Mouse (Mus musculus): ENCODE measurements around the gene Chst5. TPM values are rescaled to one million over a fixed set of nuclear protein-coding genes. Genes with fewer than 3 reads are reported as not detected.
"Not testable (repeated sequence)": the region's sequence is repeated elsewhere in the genome, so short reads cannot be mapped to it uniquely, and the experiment has no call there.

Chst5 gene
- polyA plus RNA-seq, 1 experiment from 2014 or later: 3.1 TPM

DNA sequence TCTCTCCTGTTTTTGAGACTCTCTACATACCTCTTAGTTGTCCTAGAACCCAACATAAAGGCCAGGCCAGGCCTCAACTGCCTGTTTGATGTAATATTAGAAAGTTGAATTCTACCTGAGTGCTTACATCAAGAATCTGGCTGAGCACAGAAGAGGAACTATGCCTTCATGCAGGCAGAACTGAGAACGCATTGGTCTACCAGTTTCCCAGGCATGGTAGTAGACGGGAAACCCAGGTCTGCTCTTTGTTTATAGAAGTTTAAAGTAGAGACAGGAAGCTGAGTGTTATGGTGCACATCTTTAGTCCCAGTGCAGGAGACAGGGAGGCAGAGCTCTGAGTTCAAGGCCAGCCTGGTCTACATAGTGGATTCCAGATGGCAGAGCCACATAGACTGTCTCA, 36.9 kb upstream of the Chst5 start:
- DNase-seq (no peak), ATAC-seq (ENCODE audit: low FRiP score, low TSS enrichment) (no peak)
- Histone ChIP-seq H3K36me3 (ENCODE audit: control insufficient read depth, insufficient read depth, low read length) (peaks cover 84% of the 10 kb centered on the region), H3K4me1 (ENCODE audit: control insufficient read depth, insufficient read depth, low read length) (peaks cover under 1% of the 10 kb centered on the region; the same call in 1 of the 2 replicates), H3K27ac (replicated peaks; ENCODE audit: low read depth, low read length) (no peak overlapping the region), H3K9me3 (ENCODE audit: control insufficient read depth, low read length) (no peaks in the 10 kb centered on the region), H3K4me3 (replicated peaks; ENCODE audit: low read depth, low read length) (no peak overlapping the region), H3K4me2 (ENCODE audit: low read length) (no peak overlapping the region), H3K9ac (replicated peaks; ENCODE audit: low read length) (no peak overlapping the region), H3K27me3 (ENCODE audit: control insufficient read depth, insufficient read depth, low read length) (no peaks in the 10 kb centered on the region)
- WGBS: 92% methylated on average over 2 of the region's 2 CpGs

DNA sequence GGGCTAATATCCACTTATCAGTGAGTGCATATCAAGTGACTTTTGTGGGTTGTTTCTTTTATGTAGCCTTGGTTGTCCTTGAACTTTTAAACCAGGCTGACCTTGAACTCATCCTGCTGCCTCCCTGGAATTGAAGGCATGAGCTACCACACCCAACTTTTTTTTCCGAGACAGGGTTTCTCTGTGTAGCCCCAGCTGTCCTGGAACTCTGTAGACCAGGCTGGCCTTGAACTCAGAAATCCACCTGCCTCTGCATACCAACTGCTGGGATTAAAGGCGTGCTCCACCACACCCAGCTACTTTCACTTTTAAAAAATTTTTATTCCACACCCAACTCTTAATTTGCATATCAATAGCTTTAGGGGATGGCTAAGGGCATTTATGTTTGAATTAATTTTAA, 33.3 kb upstream of the Chst5 start:
- Histone ChIP-seq H3K4me1 (ENCODE audit: control insufficient read depth, insufficient read depth, low read length) (peaks cover 14% of the 10 kb centered on the region), H3K27me3 (ENCODE audit: control insufficient read depth, insufficient read depth, low read length) (no peaks in the 10 kb centered on the region), H3K9me3 (ENCODE audit: control insufficient read depth, low read length) (no peaks in the 10 kb centered on the region), H3K4me3 (replicated peaks; ENCODE audit: low read depth, low read length) (no peak overlapping the region), H3K9ac (replicated peaks; ENCODE audit: low read length) (no peak overlapping the region), H3K4me2 (ENCODE audit: low read length) (no peak overlapping the region), H3K36me3 (ENCODE audit: control insufficient read depth, insufficient read depth, low read length) (peaks cover 57% of the 10 kb centered on the region), H3K27ac (replicated peaks; ENCODE audit: low read depth, low read length) (no peak overlapping the region)
- ATAC-seq (ENCODE audit: low FRiP score, low TSS enrichment) (no peak), DNase-seq (no peak)
- WGBS: 86% methylated on average over 2 of the region's 2 CpGs

DNA sequence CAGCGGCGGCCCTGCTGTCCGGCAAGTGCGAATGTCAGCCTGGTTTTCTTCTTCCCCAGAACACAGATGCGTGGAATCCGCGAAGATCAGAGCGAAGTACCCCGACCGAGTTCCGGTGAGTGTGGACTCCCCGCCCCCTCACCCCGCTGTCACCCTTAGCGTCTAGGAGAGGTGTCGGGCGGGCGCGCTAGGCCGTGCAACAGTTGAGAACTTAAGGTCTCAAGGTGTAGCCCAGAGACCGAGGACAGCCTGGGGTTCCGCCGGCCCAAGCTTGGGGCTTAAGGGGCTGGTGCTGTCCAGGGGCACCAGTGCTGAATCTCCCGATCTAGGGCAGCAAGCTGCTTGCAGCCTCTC, 30.8 kb upstream of the Chst5 start:
- Histone ChIP-seq H3K9ac (replicated peaks; ENCODE audit: low read length) (peak overlapping the region; percentile 89), H3K4me1 (ENCODE audit: control insufficient read depth, insufficient read depth, low read length) (peaks cover 14% of the 10 kb centered on the region), H3K4me2 (ENCODE audit: low read length) (peak overlapping the region; percentile 91), H3K9me3 (ENCODE audit: control insufficient read depth, low read length) (no peaks in the 10 kb centered on the region), H3K36me3 (ENCODE audit: control insufficient read depth, insufficient read depth, low read length) (peaks cover 35% of the 10 kb centered on the region), H3K27ac (replicated peaks; ENCODE audit: low read depth, low read length) (peak overlapping the region; percentile 70), H3K4me3 (replicated peaks; ENCODE audit: low read depth, low read length) (peak overlapping the region; percentile 99), H3K27me3 (ENCODE audit: control insufficient read depth, insufficient read depth, low read length) (no peaks in the 10 kb centered on the region)
- DNase-seq (peak; percentile 11), ATAC-seq (ENCODE audit: low FRiP score, low TSS enrichment) (peak; percentile 18; the same call in 1 of the 2 replicates)
- under 1% methylated on average over 23 of the region's 23 CpGs for WGBS

DNA sequence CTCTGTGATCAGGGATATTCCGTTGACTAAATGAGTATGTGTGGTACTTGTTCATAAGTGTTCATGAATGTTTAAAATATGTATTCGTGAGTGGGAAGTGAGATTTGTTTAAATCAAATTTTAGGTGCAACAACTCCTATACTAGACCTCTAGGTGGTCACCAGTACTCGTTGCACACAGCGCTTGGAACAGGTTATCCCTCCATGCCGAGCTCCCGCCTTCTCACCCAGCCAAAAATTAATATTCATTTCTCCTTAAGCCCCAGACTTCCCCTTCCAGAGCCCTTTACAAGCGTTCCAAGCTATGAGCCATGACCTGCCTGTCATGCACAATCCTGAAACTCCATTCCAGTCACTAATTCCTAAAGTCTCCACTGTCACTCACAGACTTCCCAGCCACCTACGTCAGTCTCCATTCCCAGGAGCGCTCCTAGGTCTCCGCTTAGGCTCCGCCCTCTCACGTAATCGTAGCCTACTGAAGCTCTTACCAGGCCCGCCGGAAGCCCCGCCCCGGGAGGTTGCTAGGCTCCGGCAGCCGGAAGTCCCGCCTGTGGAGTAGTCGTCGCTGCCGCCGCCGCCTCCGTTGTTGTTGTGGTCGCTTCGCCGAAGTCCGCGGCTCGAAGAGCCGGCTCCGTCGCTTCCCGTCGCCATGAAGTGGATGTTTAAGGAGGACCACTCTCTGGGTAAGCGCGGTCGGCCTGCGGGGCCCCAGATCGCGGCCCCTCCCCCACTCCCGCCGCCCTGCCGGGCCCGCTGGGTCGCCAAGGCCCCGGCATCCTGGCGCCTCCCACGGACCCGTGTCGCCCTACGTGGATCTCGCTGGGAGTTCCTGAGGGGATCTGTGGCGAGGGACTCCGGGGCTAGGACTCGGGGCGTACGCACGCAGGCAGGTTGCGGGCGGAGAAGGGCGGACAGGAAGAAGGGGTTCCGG, 30.2 kb upstream of the Chst5 start, which contains the start of gene Gabarapl2:
TSS of gene Gabarapl2 (plus strand) at position 533 of the 930 bp plus-strand sequence.
- Histone ChIP-seq H3K27me3 (ENCODE audit: control insufficient read depth, insufficient read depth, low read length) (no peaks in the 10 kb centered on the region), H3K9me3 (ENCODE audit: control insufficient read depth, low read length) (no peaks in the 10 kb centered on the region), H3K4me3 (replicated peaks; ENCODE audit: low read depth, low read length) (peak within 1 kb of the TSS; percentile 99), H3K9ac (replicated peaks; ENCODE audit: low read length) (peak within 1 kb of the TSS; percentile 89), H3K4me1 (ENCODE audit: control insufficient read depth, insufficient read depth, low read length) (peaks cover 14% of the 10 kb centered on the region), H3K36me3 (ENCODE audit: control insufficient read depth, insufficient read depth, low read length) (peaks cover 29% of the 10 kb centered on the region), H3K27ac (replicated peaks; ENCODE audit: low read depth, low read length) (peak within 1 kb of the TSS; percentile 70), H3K4me2 (ENCODE audit: low read length) (peak within 1 kb of the TSS; percentile 91)
- ATAC-seq (ENCODE audit: low FRiP score, low TSS enrichment) (peak; percentile 99), DNase-seq (peak; percentile 100)
- WGBS: under 1% methylated on average over 62 of the region's 65 CpGs

DNA sequence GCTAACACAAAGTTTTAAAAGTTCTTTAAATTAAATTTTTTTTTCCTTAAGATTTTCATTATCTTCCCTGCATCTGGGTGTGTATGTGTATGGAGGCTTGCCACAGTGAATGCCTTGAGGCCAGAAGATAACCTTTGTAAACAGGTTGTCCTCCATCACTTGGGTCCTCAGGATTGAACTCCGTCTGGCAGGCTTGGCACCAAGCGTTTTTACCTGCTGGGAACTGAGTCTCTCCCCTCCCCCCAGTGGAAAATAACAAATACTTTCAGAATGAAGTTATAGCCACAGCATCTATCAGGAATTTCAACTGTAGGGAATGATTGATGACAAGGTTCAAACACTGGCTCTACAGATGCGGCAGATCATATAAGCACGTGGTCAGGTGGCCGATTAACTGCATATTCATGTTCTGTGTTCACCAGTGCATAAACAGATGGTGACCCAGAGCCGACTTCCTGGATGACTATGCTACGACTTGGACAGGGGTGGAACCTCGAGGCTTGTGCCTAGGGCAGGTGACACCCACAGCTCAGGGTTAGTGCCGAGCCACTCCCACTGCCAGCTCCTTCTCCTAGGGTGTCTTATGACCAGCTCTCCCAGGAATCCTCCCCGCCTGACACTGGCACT, 29.4 kb upstream of the Chst5 start:
- Histone ChIP-seq H3K27ac (replicated peaks; ENCODE audit: low read depth, low read length) (peak overlapping the region; percentile 55; the same call in 1 of the 2 replicates), H3K4me2 (ENCODE audit: low read length) (peak overlapping the region; percentile 91), H3K36me3 (ENCODE audit: control insufficient read depth, insufficient read depth, low read length) (peaks cover 22% of the 10 kb centered on the region), H3K4me3 (replicated peaks; ENCODE audit: low read depth, low read length) (peak overlapping the region; percentile 99), H3K27me3 (ENCODE audit: control insufficient read depth, insufficient read depth, low read length) (no peaks in the 10 kb centered on the region), H3K9ac (replicated peaks; ENCODE audit: low read length) (peak overlapping the region; percentile 29; the same call in 1 of the 2 replicates), H3K4me1 (ENCODE audit: control insufficient read depth, insufficient read depth, low read length) (peaks cover 14% of the 10 kb centered on the region), H3K9me3 (ENCODE audit: control insufficient read depth, low read length) (no peaks in the 10 kb centered on the region)
- 11% methylated on average over 10 of the region's 10 CpGs for WGBS
- peak; percentile 20 for DNase-seq
- ATAC-seq (ENCODE audit: low FRiP score, low TSS enrichment): peak; percentile 48

DNA sequence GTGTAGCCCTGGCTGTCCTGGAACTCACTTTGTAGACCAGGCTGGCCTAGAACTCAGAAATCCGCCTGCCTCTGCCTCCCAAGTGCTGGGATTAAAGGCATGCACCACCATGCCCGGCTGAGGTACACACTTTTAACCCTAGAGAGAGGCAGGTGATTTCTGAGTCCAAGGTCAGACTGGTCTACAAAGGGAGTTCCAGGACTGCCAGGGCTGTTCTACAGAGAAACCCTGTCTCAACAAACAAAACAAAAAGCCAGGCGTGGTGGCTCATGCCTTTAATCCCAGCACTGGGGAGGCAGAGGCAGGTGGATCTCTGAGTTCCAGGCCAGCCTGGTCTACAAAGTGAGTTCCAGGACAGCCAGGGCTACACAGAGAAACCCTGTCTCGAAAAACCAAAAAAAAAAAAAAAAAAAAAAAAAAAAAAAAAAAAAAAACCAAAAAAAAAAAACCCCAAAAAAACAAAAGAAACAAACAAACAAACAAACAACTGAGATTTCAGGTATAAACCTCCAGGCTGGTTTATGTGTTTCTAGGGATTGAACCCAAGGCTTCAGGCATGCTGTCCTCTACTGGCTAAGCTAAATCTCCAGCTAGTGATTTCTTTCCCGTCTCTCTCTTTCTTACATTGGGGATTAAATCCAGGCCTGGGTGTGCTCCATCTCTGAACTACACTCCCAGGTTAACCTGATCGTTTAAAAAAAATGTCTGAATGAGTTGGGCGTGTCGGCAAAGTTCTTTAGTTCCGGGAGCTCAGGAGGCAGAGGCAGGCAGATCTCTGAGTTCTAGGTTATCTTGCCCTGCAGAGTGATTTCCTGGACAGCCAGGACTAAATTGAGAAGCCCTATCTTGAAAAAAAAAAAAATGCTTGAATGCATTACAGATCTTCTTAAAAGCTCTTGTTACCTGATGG, 28.1 kb upstream of the Chst5 start:
- ATAC-seq (ENCODE audit: low FRiP score, low TSS enrichment); H3K36me3 ChIP-seq (ENCODE audit: control insufficient read depth, insufficient read depth, low read length): not testable (repeated sequence)
- WGBS: 88% methylated on average over 9 of the region's 9 CpGs

DNA sequence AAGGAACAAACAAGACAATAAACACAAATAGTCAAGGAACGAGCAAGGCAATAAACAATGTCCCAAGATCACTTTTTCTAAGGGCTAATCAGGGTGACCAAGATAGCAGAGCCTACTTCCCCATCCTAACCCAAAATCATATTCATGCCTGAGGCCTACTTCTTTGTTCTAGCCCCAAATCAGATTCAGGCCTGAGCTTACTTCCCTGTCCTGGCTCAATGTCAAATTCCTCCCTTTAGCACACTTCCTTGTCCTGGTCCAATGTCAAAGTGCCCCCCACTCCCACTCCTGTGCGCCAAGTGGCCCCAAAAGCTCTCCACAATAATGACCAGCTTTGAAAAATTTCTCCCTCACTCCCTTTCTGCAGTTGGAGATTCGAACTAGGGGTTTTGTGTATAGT, 26.9 kb upstream of the Chst5 start:
- 74% methylated on average over 3 of the region's 3 CpGs for WGBS
- Histone ChIP-seq H3K9me3 (ENCODE audit: control insufficient read depth, low read length) (no peaks in the 10 kb centered on the region), H3K4me1 (ENCODE audit: control insufficient read depth, insufficient read depth, low read length) (peaks cover 14% of the 10 kb centered on the region), H3K4me2 (ENCODE audit: low read length) (no peak overlapping the region), H3K27me3 (ENCODE audit: control insufficient read depth, insufficient read depth, low read length) (no peaks in the 10 kb centered on the region), H3K36me3 (ENCODE audit: control insufficient read depth, insufficient read depth, low read length) (peaks cover 3% of the 10 kb centered on the region; the same call in 1 of the 2 replicates), H3K27ac (replicated peaks; ENCODE audit: low read depth, low read length) (no peak overlapping the region), H3K9ac (replicated peaks; ENCODE audit: low read length) (no peak overlapping the region), H3K4me3 (replicated peaks; ENCODE audit: low read depth, low read length) (no peak overlapping the region)
- no peak for DNase-seq
- no peak for ATAC-seq (ENCODE audit: low FRiP score, low TSS enrichment)

More for the DNA sequence above, 28.1 kb upstream of the Chst5 start:
- peaks cover 14% of the 10 kb centered on the region for H3K4me1 ChIP-seq (ENCODE audit: control insufficient read depth, insufficient read depth, low read length)
- not testable (repeated sequence) for H3K27ac ChIP-seq (replicated peaks; ENCODE audit: low read depth, low read length); H3K9ac ChIP-seq (replicated peaks; ENCODE audit: low read length); H3K9me3 ChIP-seq (ENCODE audit: control insufficient read depth, low read length); H3K4me3 ChIP-seq (replicated peaks; ENCODE audit: low read depth, low read length); DNase-seq; H3K4me2 ChIP-seq (ENCODE audit: low read length); H3K27me3 ChIP-seq (ENCODE audit: control insufficient read depth, insufficient read depth, low read length)

DNA sequence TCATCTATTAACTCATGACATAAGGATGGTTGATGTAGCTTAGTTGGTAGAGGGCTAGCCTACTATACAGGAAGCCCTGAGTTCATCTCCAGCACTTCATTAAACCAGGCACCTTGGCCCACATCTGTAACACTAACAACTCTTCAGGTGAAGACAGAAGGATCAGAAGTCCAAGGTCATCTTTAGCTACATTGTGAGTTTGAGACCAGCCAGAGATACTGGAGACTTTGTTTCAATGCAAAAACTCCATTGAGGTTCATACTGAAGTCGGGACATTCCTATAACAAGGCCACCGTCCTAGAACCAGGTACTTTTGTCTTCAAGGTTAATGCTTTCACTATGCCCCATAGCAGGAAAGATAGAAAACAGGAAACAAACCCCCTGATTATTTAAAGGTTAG, 24.0 kb upstream of the Chst5 start:
- Histone ChIP-seq H3K4me1 (ENCODE audit: control insufficient read depth, insufficient read depth, low read length) (no peaks in the 10 kb centered on the region), H3K4me3 (replicated peaks; ENCODE audit: low read depth, low read length) (no peak overlapping the region), H3K27ac (replicated peaks; ENCODE audit: low read depth, low read length) (0 out of 2 replicates have a peak overlapping the region, but pooled peaks have one; percentile 93), H3K9ac (replicated peaks; ENCODE audit: low read length) (no peak overlapping the region), H3K4me2 (ENCODE audit: low read length) (peak overlapping the region; percentile 87), H3K36me3 (ENCODE audit: control insufficient read depth, insufficient read depth, low read length) (no peaks in the 10 kb centered on the region), H3K27me3 (ENCODE audit: control insufficient read depth, insufficient read depth, low read length) (no peaks in the 10 kb centered on the region), H3K9me3 (ENCODE audit: control insufficient read depth, low read length) (no peaks in the 10 kb centered on the region)
- ATAC-seq (ENCODE audit: low FRiP score, low TSS enrichment) (no peak), DNase-seq (no peak)
- WGBS: 94% methylated on average over 2 of the region's 2 CpGs

All from midbrain, embryonic 14.5 days (tissue).